Mouse (Mus musculus): Measurements from ENCODE around the gene Hacl1. TPM values are rescaled to one million over a fixed set of nuclear protein-coding genes. Genes with fewer than 3 reads are reported as not detected.

The Hacl1 gene
- polyA plus RNA-seq (2017; shearing (Covaris generic)), result 11.5 TPM

DNA sequence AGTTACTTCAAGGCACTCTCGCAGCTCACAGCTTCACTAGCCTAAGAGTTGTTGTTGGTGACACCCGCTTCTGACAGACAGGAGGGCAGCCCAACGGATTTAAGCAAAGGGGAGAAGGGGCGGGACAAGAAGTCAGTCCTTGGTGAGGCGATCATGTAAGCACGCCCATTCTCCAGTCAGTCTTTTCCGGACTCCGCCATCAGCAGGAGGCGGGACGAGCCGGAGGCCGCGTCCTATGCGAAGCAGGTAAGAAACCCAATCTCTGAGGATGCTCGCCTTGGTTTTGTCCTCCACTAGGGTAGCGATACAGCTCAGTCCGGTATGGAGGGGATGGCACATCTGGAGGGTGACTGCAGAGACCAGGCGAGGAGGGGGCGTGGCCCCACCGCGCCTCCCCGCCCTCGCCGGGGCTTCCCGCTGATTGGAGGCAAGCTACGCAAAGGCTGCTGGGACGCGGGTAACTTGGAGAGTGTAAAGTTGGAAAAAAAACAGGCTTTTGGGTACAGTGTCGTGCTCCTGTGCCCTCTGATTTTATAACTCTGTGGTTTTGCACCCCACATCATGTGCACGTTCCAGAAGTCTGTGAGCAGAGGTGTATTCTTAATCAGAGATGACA is at the start of gene Hacl1, which contains the start of gene Btd:
Gene Hacl1 (minus strand): TSS at position 397 of the 616 bp plus-strand sequence.
Gene Btd (plus strand): TSS at position 139 of the 616 bp plus-strand sequence.

DNA sequence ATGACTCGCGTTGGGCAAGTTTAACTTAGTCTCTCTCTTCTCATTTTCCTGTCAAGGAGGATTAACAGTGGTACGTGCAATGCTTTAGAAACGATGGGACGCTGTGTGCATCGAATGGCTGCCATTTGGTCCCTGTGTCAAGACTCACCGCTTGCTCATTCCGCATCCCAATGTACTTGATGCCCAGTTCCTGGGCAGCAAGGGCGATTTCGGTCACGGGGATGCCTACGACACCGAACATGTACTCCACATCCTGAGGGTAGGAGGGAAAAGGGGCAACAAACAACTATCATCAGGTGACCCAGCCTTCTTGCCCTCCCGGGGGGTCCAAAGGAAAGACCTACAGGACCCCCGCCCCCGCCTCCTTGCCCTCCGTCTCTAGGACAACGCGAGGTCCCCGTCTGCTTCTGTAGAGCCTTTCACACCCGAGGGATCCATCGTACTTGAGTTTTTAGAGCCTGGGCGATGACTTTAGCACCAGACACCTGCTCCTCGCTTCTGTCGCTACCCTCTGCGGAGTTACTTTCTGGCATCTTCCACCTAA is 668 bp downstream of the Hacl1 start, which contains the start of gene Gm49387:
Gene Gm49387 (minus strand): TSS at position 533 of the 544 bp plus-strand sequence.

DNA sequence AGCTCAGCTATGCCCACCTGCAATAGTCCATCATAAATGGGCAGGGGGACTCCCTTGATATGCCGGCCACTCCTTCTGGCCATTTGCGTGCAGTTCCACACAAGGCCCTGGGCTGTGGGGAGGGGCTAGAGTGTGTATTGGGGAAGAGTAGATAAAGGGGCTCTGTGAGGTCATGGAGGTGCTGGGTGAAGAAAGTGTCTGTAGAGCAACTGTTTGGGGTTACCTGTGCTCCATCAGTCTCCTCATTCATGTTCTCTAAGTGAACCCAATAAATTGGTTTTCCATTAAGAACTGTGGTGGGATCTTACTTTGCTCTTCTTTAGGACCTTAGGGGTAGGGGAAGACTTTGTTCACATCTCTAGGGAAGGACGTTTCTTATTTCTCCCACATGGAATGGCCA is 49.8 kb downstream of the Hacl1 start, which contains the start of gene Colq:
Gene Colq (minus strand): TSS at position 101 of the 400 bp plus-strand sequence.

Other genes with a start within 250 kb of the Hacl1 start
- gene Sh3bp5, start 205.2 kb downstream of the Hacl1 start, polyA plus RNA-seq (2017; shearing (Covaris generic)), result 127 TPM
- gene Eaf1, start 146.9 kb downstream of the Hacl1 start, polyA plus RNA-seq (2017; shearing (Covaris generic)), result 23.8 TPM
- 42.8 TPM for gene Mettl6, start 146.2 kb downstream of the Hacl1 start, polyA plus RNA-seq (2017; shearing (Covaris generic))
- gene Colq, start 49.9 kb downstream of the Hacl1 start, polyA plus RNA-seq (2017; shearing (Covaris generic)), result 1.8 TPM
- not detected for gene Gm49387, start 408 bp downstream of the Hacl1 start, polyA plus RNA-seq (2017; shearing (Covaris generic))
- 16.4 TPM for gene Btd, start 258 bp downstream of the Hacl1 start, polyA plus RNA-seq (2017; shearing (Covaris generic))
- gene Ankrd28, start 189.4 kb upstream of the Hacl1 start, polyA plus RNA-seq (2017; shearing (Covaris generic)), result 20.1 TPM

All from naive thymus-derived CD4-positive, alpha-beta T cell, adult 5 months (primary cell).